Mouse (Mus musculus): ENCODE measurements around the gene Fam171a1.

Fam171a1 gene

DNA sequence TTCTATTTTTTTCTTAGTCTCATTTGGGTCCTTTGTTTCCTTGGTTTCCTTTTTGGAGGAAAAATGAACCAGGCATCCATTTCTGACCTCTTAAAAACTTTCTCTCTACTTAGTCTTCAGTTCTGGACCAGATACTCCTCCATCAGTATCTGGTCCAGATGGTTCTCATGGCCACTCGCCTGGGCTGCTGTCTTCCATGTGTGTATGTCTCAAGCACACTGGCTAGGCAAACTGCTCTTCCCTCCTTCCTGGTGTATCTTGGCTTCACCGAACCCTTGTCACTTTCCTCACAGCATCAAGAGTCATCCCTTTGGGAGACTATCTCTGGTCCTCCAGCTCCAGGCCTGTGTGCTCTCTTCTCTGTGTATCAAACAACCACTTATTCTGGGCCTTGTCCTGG is 25.0 kb downstream of the Fam171a1 start:
- DNase-seq = no peak

- no peak for DNase-seq
Observed at GRCm38 (mm10) chr2:3139578-3139977, 25.6 kb downstream of the Fam171a1 start.

- DNase-seq = no peak
Observed at GRCm38 (mm10) chr2:3140585-3140984, 26.6 kb downstream of the Fam171a1 start.

DNA sequence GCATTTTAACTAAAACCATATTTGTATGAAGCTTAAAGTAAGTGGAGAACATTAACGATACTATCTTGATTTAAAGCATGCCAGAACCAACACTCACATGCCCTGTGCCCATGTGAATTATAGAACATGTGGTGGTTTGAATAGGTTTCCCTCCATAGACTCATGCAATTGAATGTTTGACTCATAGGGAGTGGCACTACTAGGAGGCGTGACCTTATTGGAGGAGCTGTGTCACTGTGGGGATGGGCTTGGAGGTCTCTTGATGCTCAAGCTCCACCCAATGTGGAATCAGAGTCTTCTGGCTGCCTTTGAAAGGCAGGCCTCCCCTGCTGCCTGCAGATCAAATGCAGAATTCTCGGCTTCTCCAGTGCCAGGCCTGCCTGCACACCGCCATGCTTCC is 27.8 kb downstream of the Fam171a1 start:
- DNase-seq = no peak

GRCm38 (mm10) chr2:3144291-3144690 is 30.3 kb downstream of the Fam171a1 start:
- peak; percentile 66 for DNase-seq

DNA sequence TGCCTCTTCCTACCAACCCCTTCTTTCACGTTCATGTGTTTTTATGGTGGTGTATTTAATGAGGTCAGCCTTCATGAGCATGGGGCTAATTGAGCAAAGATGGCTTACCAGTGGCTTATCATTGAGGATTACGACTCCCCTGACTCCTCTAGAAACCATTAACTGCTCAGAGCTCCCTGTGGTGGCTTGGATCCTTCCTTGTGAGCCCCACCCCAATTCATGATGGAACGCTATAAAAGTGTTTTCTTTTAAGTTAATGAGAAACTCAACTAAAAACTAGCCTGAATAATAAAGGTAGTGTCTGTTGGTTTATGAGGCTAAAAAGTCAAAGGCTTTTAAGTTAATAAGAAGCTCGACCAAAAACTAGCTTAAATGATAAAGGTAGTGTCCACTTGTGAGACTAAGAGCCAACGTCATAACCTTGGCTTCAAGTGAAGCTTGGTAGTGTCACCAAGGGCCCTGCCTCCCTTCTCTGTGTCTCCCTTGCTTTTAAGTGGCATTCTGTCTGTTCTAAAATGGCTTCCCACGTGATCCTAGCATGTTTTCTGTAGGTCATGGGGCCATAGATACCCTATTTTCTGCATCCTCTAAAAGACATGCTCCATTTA is 33.6 kb downstream of the Fam171a1 start:
- no peak for DNase-seq

DNA sequence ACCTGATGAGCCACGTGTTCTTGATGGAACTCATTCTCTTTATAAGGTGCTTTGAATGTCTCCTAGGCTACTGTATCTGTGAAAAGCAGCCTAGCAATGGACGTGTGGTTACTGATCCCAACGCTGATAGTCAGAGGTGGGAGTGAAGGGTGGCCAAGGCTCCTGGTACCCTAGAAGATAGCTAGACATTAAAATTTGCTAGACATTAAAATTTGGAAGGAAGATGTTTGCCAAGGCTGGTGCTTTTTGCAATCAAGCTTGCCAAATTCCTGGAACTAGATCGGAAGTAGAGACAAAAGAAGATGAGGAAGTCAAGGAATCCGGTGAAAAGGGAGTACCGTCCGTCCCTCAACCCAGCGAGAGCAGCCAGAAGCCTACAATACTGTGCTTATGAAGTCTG is 34.7 kb downstream of the Fam171a1 start:
- no peak for DNase-seq

DNA sequence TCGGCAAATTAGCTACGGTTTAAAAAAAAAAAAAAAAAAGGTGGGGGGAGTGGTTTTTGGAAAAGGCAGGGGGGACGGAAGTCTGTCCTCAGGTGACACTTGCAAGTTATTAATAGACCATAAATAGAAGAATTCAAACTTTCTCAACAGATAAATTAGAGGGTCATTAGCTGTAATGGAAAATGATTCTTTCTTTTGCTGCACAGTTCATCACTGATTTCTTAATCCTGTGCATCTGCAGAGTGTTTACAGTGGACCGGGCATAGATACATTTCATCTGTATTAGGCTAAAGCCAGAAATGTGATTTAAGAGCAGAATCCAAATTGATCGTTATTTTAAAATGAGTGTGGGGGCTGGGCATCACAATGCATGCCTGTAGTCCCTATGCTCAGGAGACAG is 36.3 kb downstream of the Fam171a1 start:
- DNase-seq = no peak

GRCm38 (mm10) chr2:3151336-3151735 is 37.3 kb downstream of the Fam171a1 start:
- DNase-seq = no peak

- DNase-seq = no peak
Observed at GRCm38 (mm10) chr2:3154091-3154665, 40.2 kb downstream of the Fam171a1 start.

DNA sequence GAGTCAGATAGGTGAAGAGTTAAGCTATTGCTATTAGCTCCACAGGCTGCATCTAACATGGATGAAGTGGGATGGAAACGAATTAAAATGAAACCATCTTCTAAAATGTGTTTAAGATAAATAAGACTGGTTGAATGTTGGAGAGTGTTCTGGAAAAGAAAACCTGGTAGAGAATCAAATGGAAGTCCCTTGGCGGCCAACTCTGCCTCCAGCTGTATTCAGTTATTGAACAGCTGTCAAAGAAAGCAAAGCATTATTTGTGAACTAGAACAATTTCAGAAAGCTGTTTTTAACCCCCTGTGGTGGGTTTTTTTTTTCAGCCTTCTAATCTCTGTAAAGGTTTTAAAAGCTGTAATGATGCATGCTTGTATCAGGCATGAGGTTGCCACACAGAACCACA is 41.0 kb downstream of the Fam171a1 start:
- DNase-seq = no peak

DNA sequence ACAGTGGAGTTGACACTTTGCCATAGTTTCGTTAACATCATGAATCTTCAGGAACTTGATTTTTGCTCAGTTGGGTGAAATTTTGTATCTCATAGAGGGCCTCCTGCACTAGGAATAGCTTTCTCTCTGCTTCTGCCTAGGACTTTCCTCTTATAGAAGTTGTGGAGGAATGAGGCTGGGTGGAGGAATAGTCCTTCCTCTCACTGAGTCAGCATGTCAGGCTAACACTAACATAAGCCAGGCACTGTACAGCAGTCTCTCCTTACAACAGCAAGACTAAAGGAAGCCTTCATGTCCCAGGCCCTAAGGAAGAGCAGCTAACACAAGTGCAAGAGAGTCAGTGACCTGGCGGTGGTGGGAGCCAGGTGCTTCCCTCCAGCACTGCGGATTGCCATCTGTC is 43.0 kb downstream of the Fam171a1 start:
- no peak for DNase-seq

- DNase-seq = no peak
Observed at GRCm38 (mm10) chr2:3157661-3158344, 43.8 kb downstream of the Fam171a1 start.

DNA sequence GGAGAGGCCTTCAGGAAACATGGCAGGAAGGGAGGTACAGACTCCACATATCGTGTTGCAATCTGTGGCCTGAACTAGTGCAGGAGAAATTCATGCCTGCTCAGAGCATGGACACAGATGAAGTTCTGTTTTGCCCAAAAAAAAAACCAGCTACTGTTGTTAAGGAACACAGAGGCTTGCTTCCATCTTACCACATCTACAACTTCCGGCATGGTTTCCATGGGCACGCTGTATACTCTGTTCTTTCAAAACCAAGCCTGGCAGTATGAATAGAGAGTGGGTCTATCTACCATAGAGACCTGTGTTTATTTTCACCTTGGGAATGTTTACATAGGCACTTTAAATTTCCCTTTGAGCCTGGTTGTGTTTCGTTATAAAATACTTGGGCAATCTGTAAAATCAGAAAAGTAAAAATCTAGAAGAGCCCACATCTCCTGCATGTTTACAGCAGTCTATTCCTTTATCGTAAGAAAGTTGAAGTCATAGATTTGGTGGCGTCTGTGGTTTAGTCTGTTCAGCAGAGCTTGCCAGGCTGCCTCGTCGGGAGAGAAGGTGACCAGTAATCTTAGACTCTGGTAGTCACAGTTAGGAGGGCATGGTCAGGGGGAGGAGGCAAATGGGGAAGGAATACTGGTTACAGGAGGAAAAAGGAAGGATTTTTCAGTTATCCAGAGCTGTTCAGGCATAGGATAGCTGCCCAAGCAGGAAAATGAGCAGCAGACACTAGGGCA is 44.8 kb downstream of the Fam171a1 start:
- DNase-seq = no peak

GRCm38 (mm10) chr2:3161578-3161977 is 47.6 kb downstream of the Fam171a1 start:
- no peak for DNase-seq

- no peak for DNase-seq
Observed at GRCm38 (mm10) chr2:3163501-3164076, 49.6 kb downstream of the Fam171a1 start.

GRCm38 (mm10) chr2:3165037-3165600 is 51.1 kb downstream of the Fam171a1 start:
- DNase-seq = no peak

GRCm38 (mm10) chr2:3165890-3166605 is 52.0 kb downstream of the Fam171a1 start:
- DNase-seq = no peak

GRCm38 (mm10) chr2:3168719-3169402 is 54.8 kb downstream of the Fam171a1 start:
- no peak for DNase-seq

- no peak for DNase-seq
Observed at GRCm38 (mm10) chr2:3169403-3169747, 55.4 kb downstream of the Fam171a1 start.

DNA sequence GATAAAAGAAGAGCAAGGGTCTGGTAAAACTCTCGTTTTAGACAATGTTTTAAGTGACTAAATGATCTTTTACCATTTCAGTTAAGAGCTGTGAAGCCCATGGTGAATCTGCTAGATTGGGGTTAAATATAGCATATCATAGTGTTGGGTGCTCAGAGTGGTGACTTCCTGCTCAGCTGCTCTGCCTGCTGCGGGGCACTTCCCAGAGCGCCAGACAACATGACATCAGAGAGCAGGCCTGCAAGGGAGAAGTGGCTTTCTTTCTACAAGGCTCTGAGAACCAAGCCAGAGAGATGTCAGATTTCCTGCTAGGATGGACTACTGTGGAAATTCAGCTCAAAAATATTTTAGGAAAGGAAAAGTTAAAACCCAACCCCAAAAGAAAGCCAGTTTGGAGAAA is 57.8 kb downstream of the Fam171a1 start:
- DNase-seq = peak; percentile 37

DNA sequence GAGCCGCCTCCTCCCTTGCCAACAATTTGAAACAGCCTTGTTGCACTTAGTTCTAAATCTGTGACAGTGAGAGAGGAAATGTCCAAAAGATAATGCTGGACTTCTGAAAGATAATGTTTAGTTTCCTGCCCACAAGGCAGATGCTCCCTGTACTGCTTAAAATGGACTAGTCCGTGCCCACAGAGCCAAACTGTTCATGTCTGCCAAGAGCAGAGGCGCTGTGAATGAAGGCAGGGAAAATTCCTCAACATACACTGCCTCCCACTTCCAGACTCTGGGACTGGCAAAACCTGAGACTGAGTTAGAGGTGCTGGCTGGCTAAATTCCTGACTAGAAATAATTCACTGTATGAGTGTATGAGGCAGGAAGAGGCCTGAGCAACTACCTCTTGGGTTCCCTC is 58.6 kb downstream of the Fam171a1 start:
- peak; percentile 87 for DNase-seq

All from layer of hippocampus, adult 9-11 months (tissue).